Mouse (Mus musculus): ENCODE data around the gene Tmem248.

DNA sequence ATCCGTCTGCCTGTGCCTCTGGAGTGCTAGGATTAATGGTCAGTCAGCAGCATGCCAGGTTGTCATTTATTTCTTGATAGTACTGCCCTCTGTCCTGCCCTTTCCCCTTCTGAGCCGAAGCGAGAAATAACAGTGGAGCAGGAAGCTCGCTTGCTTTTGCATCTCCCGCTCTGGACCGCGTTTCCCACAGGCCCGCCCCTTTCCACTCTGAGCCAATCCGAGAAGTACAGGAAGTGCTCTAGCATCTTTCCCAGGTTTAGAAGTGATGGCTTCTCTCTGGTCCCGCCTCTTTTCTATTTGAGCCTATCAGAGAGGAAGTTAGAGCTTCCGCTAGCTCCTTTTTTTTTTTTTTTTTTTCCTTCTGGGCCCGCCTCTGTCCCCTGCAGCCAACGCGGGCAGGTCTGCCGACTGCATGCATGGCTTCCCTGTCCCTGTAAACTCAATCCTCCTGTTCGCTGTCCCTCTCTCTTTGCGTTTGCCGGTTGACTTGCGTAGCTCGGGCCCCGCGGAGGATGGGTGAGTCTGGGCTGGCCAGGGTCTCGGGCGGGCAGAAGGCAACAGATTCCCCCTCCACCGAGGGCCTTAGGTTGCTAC, 39.9 kb downstream of the Tmem248 start:
- no peak for TF ChIP-seq CTCF (conservative IDR thresholded peaks at IDR 0.05; ENCODE audit: insufficient read depth, insufficient read length, low read depth, low read length)
- no peak for TF ChIP-seq POLR2A (IDR thresholded peaks at IDR 0.05; ENCODE audit: low read depth, low read length)
